Mouse (Mus musculus) cortical plate, adult 2 months (tissue): Measurements from ENCODE around the gene Ddx55. TPM values are rescaled to one million over a fixed set of nuclear protein-coding genes. Genes with fewer than 3 reads are reported as not detected.
"Not testable (repeated sequence)": the region's sequence is repeated elsewhere in the genome, so short reads cannot be mapped to it uniquely, and the experiment has no call there.

ENCODE experiments used
- H3K27ac ChIP-seq: fragments of 200-500 bp; 2 replicates; pipeline ENCODE4 v1.5.1; 2012; ENCODE audit warnings: low read length, control low read depth, inconsistent platforms; ENCODE audit not compliant: insufficient read depth
- H3K4me1 ChIP-seq: fragments of 200-500 bp; 2 replicates; pipeline ENCODE4 v1.6.1; 2011; ENCODE audit warnings: low read length; ENCODE audit not compliant: control insufficient read depth, insufficient read depth
- H3K4me3 ChIP-seq: fragments of 200-500 bp; 2 replicates; pipeline ENCODE4 v1.5.1; 2011; ENCODE audit warnings: mild to moderate bottlenecking, low read length, control low read depth; ENCODE audit not compliant: insufficient read depth
- CTCF ChIP-seq: fragments of 200-500 bp; IDR thresholded peaks from 2 replicates; pipeline ENCODE4 v1.5.1; 2011; ENCODE audit warnings: mild to moderate bottlenecking, control low read depth, low read length; ENCODE audit not compliant: insufficient read depth; ENCODE audit errors: extremely low read depth
- POLR2A ChIP-seq: fragments of 200-500 bp; IDR thresholded peaks from 2 replicates; pipeline ENCODE4 v1.6.1; 2011; ENCODE audit warnings: mild to moderate bottlenecking, low read length, control low read depth; ENCODE audit not compliant: insufficient read depth; ENCODE audit errors: extremely low read depth
- polyA plus RNA-seq: library from polyadenylated mRNA; depleted of rRNA; stranded (reverse); fragments of >200 nt; gene quantifications from 2 replicates; pipeline ENCODE4 v1.2.3, GENCODE M21; 2012

Ddx55 gene
- polyA plus RNA-seq, 1 experiment = 40.3 TPM

DNA sequence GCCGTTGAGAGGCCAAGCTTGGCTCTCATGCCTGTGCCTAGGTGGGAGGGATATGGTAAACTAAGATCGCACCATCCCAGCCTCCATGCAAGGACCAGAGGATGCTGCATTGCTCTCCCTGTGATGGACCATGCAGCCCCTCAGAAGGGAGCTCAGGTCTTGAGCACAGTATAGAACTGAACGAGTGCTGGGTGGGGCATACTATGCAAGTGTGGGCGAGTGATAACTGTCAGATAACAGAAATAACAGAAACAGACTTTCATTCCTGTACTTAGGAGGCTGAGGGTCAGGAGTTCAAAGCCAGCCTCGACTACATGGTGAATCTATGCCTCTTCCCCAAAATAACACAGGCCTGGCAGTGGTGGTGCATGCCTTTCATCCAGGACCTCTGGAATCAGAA, 17.6 kb upstream of the Ddx55 start:
- TF ChIP-seq CTCF = no peak
- no peak for TF ChIP-seq POLR2A
- H3K4me1 ChIP-seq = 0 out of 2 replicates have a peak, but pooled peaks cover 2% of the 10 kb centered on the region
- H3K4me3 ChIP-seq = no peak overlapping the region
- no peak overlapping the region for H3K27ac ChIP-seq

DNA sequence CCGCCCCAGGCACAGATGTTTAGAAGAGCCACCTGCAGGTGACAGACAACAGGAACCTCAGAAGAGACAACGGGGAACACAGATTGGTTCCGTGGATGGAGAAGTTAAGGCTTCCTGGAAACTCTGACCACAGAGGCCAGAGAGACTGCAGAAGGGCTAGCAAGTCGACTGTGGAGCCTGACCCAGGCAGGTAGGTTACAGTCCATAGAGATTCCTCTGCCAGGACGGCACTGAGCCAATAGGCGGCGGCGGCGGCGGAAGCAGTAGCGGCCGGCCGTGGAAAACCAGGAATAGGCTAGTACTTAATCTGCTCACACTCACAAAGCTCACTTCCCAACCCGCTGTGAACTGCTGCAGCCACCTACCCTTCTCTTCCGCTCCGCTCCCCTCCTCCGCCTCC, 15.9 kb upstream of the Ddx55 start:
- TF ChIP-seq CTCF (no peak), POLR2A (no peak)
- Histone ChIP-seq H3K4me1 (0 out of 2 replicates have a peak, but pooled peaks cover under 1% of the 10 kb centered on the region), H3K4me3 (no peak overlapping the region), H3K27ac (0 out of 2 replicates have a peak overlapping the region, but pooled peaks have one; percentile 6)

DNA sequence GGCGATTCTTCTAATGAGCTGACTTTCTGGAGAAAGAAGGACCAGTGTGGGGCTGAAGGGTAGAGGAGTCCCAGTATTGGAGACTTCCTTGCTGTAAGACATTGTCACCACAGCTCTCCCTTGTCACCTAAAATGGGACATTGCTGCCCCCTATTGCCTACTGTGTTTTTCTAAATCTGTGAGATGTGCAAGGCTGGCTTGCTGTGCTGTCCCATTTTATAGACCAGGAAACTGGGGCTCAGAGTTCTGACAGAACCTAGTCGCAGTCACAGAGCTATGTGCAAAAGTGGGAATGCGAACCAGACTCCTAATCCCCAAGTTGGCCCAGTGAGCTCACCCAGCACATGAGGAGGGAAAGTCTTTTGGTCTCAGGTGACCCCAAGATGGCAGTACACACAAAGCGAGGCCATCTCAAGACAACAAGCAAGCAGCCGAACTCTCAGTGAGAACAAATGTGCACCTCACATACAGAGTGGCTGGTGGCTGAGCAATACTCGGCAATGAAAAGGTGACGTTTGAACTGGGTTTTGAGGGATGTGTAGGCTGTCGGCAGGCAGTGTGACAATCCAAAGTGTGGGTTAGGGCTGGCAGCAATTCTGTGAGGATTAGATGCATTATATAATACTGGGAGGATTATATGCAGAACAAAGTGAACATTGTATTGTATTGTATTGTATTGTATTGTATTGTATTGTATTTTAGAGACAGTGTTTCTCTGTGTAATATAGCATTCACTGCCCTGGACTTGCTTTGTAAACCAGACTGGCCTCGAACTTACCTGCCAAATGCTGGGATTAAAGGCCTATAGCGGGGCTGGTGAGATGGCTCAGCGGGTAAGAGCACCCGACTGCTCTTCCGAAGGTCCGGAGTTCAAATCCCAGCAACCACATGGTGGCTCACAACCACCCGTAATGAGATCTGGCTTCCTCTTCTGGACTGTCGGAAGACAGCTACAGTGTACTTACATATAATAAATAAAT, 13.6 kb upstream of the Ddx55 start:
- peaks cover 1% of the 10 kb centered on the region; the same call in 1 of the 2 replicates for H3K4me1 ChIP-seq
- TF ChIP-seq CTCF (peak; percentile 72), POLR2A (no peak)
- H3K4me3 ChIP-seq = no peak overlapping the region
- peak overlapping the region; percentile 9; the same call in 1 of the 2 replicates for H3K27ac ChIP-seq

DNA sequence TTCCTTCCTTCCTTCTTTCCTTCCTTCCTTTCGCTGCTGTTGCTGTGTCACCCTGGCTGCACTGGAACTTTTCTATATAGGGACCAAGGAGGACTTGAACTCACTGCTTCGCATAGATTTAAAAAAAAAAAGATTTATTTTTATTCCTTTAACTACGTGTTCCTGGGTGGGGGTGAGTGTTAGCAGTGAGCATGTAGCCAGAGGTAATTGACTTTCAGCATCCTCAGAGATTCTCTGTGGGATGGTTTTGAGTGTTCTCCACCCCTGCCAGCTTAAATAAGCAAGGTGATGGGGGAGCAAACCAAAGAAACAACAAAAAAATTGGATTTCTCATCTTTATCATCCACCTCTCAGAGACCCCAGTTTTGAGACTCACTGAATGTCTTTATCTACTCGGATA, 12.8 kb upstream of the Ddx55 start:
- TF ChIP-seq CTCF (no peak), POLR2A (no peak)

DNA sequence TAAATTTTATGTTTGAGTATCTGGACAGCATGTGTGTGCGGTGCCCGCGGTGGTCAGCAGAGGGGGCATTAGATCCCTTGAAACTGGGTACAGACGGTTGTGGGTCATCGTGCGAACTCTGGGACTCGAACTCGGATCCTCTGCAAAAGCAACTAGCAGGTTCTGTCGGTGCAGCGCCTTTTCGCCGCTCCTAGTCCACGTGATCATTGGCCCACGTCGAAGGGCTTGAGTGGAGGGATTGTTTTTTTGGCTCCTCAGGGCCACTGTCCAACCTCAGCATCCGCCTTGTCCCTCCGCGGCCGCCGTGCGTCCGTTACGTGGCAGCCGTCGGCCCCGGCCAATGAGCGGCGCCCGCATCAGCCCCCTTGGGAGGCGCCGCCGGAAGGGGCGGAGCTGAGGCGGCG, 12.3 kb upstream of the Ddx55 start, which contains the start of gene Tmed2:
Tmed2 (plus strand) TSS at position 313 of the 404 bp plus-strand sequence.
- peak within 1 kb of the TSS; percentile 52 for H3K4me3 ChIP-seq
- no peak within 1 kb of the TSS for H3K27ac ChIP-seq
- H3K4me1 ChIP-seq = peaks cover 1% of the 10 kb centered on the region; the same call in 1 of the 2 replicates
- TF ChIP-seq POLR2A (no peak), CTCF (no peak)

More for the DNA sequence above, 12.8 kb upstream of the Ddx55 start:
- peaks cover 1% of the 10 kb centered on the region; the same call in 1 of the 2 replicates for H3K4me1 ChIP-seq
- no peak overlapping the region for H3K27ac ChIP-seq
- H3K4me3 ChIP-seq = peak overlapping the region; percentile 52; the same call in 1 of the 2 replicates

DNA sequence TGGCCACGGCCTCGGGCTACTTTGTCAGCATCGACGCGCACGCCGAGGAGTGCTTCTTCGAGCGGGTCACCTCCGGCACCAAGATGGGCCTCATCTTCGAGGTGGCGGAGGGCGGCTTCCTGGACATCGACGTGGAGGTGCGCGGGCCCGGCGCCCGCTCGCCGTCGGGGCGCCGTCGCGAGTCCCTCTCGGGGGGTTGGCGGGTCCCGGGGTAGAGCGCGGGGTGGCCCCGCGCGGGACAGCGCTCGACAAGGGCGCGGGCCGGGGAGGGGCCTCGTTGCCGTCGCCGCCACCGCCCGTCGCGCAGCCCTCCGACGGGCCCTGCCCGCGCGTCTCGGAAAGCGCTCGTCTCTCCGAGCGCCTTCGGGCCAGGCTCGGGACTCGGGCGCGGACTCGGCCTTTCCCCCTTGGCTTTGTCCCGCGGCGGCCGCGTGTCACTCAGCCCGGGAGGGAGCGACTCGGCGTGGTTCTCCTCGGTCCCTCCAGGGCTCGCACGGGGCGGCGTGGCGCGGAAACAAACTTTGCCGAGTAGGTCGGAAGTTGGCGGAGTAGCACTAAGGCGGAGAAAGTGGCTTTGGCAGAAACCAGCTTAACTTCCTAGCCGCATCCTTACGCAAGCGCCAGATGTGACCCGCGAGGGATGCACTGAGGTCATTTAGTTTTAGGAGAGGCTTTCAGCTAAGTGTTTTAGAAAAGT, 11.6 kb upstream of the Ddx55 start:
- Histone ChIP-seq H3K4me3 (peak overlapping the region; percentile 52), H3K27ac (no peak overlapping the region), H3K4me1 (peaks cover 1% of the 10 kb centered on the region; the same call in 1 of the 2 replicates)
- no peak for TF ChIP-seq POLR2A
- TF ChIP-seq CTCF = no peak

DNA sequence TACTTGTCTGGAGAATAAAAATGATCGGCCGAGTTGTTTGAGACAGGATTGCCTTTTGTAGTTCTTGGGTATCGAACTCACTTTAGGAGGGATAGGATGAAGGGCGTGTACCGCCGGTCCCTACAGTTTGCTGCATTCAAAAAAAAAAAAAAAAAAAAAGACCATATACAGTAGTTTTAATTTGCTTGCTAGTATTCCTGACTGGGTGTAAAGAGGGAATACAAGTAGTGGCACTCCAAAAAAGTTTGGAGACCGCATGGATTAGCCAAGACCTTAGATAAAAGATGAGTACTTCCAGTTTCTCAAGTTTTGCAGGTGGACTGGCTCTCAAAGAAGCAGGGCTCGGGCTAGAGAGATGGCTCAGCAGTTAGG, 11.1 kb upstream of the Ddx55 start:
- TF ChIP-seq CTCF (no peak), POLR2A (no peak)
- H3K4me3 ChIP-seq = peak overlapping the region; percentile 52
- peaks cover 1% of the 10 kb centered on the region; the same call in 1 of the 2 replicates for H3K4me1 ChIP-seq
- H3K27ac ChIP-seq = no peak overlapping the region

DNA sequence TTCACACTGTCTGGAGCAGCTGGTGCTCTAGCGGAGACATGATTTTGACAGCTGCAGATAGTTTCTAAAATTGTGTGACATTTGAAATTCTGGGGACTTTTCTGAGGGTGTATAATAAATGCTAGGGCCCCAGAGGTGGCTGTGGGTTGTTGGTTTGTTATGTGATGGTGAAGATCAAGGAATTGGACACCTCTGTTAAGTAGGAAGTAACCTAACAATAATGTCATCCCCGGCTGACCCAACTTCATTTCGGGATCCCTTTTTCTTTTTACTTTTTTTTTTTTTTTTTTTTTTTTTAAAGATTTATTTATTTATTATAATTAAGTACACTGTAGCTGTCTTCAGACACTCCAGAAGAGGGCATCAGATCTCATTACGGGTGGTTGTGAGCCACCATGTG, 1.9 kb upstream of the Ddx55 start:
- not testable (repeated sequence) for H3K4me3 ChIP-seq, H3K27ac ChIP-seq, H3K4me1 ChIP-seq

DNA sequence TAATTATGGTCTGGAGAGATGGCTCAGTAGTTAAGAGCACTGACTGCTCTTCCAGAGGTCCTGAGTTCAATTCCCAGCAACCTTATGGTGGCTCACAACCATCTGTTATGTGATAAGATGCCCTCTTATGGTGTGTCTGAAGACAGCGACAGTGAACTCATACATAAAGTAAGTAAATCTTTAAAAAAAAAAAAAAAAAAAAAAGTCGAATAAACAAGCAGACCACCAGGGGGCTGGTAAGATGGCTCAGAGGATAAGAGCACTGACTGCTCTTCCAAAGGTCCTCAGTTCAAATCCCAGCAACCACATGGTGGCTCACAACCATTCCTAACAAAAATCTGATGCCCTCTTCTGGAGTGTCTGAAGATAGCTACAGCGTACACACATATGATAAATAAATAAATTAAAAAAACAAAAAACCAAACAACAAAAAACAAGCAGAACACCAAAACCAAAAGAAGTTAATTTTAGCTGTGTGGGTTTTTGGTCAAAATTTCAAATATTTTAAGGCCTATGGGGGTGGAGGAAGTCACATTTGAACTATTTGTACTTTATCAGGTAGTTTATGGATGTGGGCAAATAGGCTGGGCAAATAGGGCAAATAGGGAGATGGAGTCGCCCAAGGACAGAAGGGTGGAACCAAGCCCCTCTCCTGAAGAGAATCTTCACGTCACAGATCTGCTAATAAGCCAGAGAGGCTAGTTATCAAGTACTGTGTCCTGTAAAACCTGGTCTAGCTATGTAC, 1.1 kb upstream of the Ddx55 start:
- H3K4me3 ChIP-seq = peak overlapping the region; percentile 81; the same call in 1 of the 2 replicates
- H3K27ac ChIP-seq, H3K4me1 ChIP-seq: not testable (repeated sequence)
